In the genomic region with DNA sequence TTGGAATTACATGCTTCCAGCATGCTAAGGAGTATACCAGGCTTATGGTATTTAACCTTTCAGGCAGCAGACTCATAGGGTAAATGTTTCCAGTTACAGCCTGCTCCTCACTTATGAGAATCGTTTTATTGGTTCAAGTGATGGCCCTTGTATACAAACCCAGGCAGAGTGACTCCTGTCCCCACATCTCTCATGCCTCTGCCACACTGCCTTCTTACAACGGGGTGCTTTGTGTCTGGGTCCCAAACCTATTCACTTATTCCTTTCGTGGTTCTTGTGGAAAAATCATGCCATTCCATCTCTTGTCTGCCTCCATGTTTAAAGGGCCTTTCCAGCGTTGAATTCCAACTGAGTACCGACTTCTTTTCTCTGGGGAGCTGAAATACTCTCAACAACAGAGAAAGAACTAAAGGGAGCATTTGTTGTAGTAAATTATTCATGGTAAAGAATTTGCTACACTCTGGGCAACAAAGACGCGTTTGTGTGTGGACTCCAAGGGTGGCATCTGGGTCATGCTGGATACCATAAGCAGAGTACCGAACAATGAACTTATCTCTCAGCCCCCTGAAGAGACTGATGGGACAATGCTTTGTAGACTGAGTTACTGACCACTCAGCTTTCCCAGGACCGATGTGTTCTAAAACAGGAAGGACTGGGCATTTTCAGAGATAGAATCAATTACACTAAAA, we compare ENCODE assay signal across 25 mouse cellular contexts.
DNase-seq lines count a peak whose midpoint lies in the region; ATAC-seq lines count a peak whose summit lies in the region.
"Had no signal": no experiment of that assay in that cellular context is flagged by ENCODE, and none has a peak within 500 bp of the region (broad histone marks: within the 10 kb centered on the region; RNA-seq: fewer than 3 reads in every experiment).

No protein-coding gene starts in this region.

- no peak overlapping the region for H3K9ac ChIP-seq in midbrain, embryonic 11.5 days (ENCODE audit: low read length)
- H3K9ac ChIP-seq in midbrain, embryonic 16.5 days (ENCODE audit: low read depth, low read length) = no peak overlapping the region
- H3K9ac ChIP-seq: embryonic facial prominence, embryonic 12.5 days; limb, embryonic 15.5 days; liver, embryonic 15.5 days; stomach, embryonic 15.5 days had no signal

- ATAC-seq in midbrain, embryonic 11.5 days (ENCODE audit: low FRiP score) = peak; percentile 76
- no peak for ATAC-seq in midbrain, embryonic 16.5 days
- ATAC-seq: forebrain, embryonic 14.5 days had no signal

- DNase-seq in embryo, embryonic 10 days (ENCODE audit: low spot score) = peak; percentile 18
- no peak for DNase-seq in embryo, embryonic 9.5 days (ENCODE audit: extremely low spot score)
- peak; percentile 89 for DNase-seq in midbrain, embryonic 11.5 days (ENCODE audit: low spot score, missing footprints)
- peak; percentile 61 for DNase-seq in retina, postnatal 1 day
- no peak for DNase-seq in retina, embryonic 14.5 days (ENCODE audit: low spot score)
- no peak for DNase-seq in urinary bladder, postnatal 4 days (ENCODE audit: low spot score in 2 of 2)
- DNase-seq: adrenal gland, postnatal 14 days; cerebellum, adult 8-10 months; cerebellum, postnatal 36 days; gastrocnemius, adult 2 months; kidney, adult 2 months; layer of hippocampus, adult 9-11 months; left cerebral cortex, postnatal 4 days; lung, postnatal 4 days; thymus, postnatal 25 days had no signal

- H3K9me3 ChIP-seq in midbrain, embryonic 11.5 days (ENCODE audit: control insufficient read depth, low read length) = no peaks in the 10 kb centered on the region
- no peaks in the 10 kb centered on the region for H3K9me3 ChIP-seq in midbrain, embryonic 16.5 days (replicated peaks; ENCODE audit: control insufficient read depth, low read length, poor library complexity, severe bottlenecking)
- H3K9me3 ChIP-seq: embryonic facial prominence, embryonic 12.5 days; heart, embryonic 10.5 days; limb, embryonic 15.5 days; liver, embryonic 15.5 days; stomach, embryonic 15.5 days had no signal

- H3K27me3 ChIP-seq in midbrain, embryonic 11.5 days (ENCODE audit: control insufficient read depth, insufficient read depth, low read length) = no peaks in the 10 kb centered on the region
- H3K27me3 ChIP-seq in midbrain, embryonic 16.5 days (ENCODE audit: control insufficient read depth, insufficient read depth, low read depth, low read length) = no peaks in the 10 kb centered on the region
- H3K27me3 ChIP-seq: embryonic facial prominence, embryonic 12.5 days; limb, embryonic 15.5 days; liver, embryonic 15.5 days; stomach, embryonic 15.5 days had no signal

- no peaks in the 10 kb centered on the region for H3K36me3 ChIP-seq in midbrain, embryonic 11.5 days (ENCODE audit: control insufficient read depth, insufficient read depth, low read length)
- H3K36me3 ChIP-seq in midbrain, embryonic 16.5 days (ENCODE audit: control insufficient read depth, insufficient read depth, low read length) = no peaks in the 10 kb centered on the region
- H3K36me3 ChIP-seq: embryonic facial prominence, embryonic 12.5 days; heart, embryonic 10.5 days; limb, embryonic 15.5 days; liver, embryonic 15.5 days; stomach, embryonic 15.5 days had no signal

- H3K4me1 ChIP-seq in midbrain, embryonic 11.5 days (ENCODE audit: control insufficient read depth, insufficient read depth, low read length) = no peaks in the 10 kb centered on the region
- H3K4me1 ChIP-seq in midbrain, embryonic 16.5 days (ENCODE audit: control insufficient read depth, insufficient read depth, low read length) = no peaks in the 10 kb centered on the region
- H3K4me1 ChIP-seq: embryonic facial prominence, embryonic 12.5 days; heart, embryonic 10.5 days; limb, embryonic 15.5 days; liver, embryonic 15.5 days; stomach, embryonic 15.5 days had no signal

- H3K4me3 ChIP-seq in midbrain, embryonic 11.5 days (ENCODE audit: low read depth, low read length) = no peak overlapping the region
- no peak overlapping the region for H3K4me3 ChIP-seq in midbrain, embryonic 16.5 days (ENCODE audit: low read depth, low read length)
- H3K4me3 ChIP-seq: embryonic facial prominence, embryonic 12.5 days; erythroblast, embryonic 14.5 days; gastrocnemius, adult 2 months; heart, embryonic 10.5 days; left cerebral cortex, adult 2 months; limb, embryonic 15.5 days; liver, embryonic 15.5 days; stomach, embryonic 15.5 days had no signal

- no peak overlapping the region for H3K4me2 ChIP-seq in midbrain, embryonic 11.5 days
- no peak overlapping the region for H3K4me2 ChIP-seq in midbrain, embryonic 16.5 days (ENCODE audit: low read length)
- H3K4me2 ChIP-seq: embryonic facial prominence, embryonic 12.5 days; limb, embryonic 15.5 days; liver, embryonic 15.5 days; stomach, embryonic 15.5 days had no signal

- no peak overlapping the region for H3K27ac ChIP-seq in midbrain, embryonic 11.5 days (ENCODE audit: low read depth, low read length)
- no peak overlapping the region for H3K27ac ChIP-seq in midbrain, embryonic 16.5 days (ENCODE audit: low read length)
- H3K27ac ChIP-seq: embryonic facial prominence, embryonic 12.5 days; gastrocnemius, adult 2 months; heart, embryonic 10.5 days; kidney, postnatal 0 days; left cerebral cortex, adult 2 months; limb, embryonic 15.5 days; liver, embryonic 15.5 days; stomach, embryonic 15.5 days had no signal

- 50% methylated on average over 9 of the region's 9 CpGs for WGBS in midbrain, embryonic 11.5 days
- WGBS in midbrain, embryonic 16.5 days = 21% methylated on average over 9 of the region's 9 CpGs

Comparison
In these comparisons a context has a peak if more than half of its experiments do, and no peak if none do; other contexts are left out.
1. DNase-seq: peak in embryo, embryonic 10 days (single experiment), midbrain, embryonic 11.5 days (single experiment) and retina, postnatal 1 day (single experiment); none in embryo, embryonic 9.5 days (single experiment), retina, embryonic 14.5 days (single experiment) and urinary bladder, postnatal 4 days (0 of 2).